Mouse (Mus musculus): ENCODE results near the gene Rhoh. TPM values are rescaled to one million over a fixed set of nuclear protein-coding genes. Genes with fewer than 3 reads are reported as not detected.

Gene Rhoh
- polyA plus RNA-seq, 1 experiment from 2014 or later = 0.52 TPM

GRCm38 (mm10) chr5:65883355-65883754 lies 22.3 kb downstream of the Rhoh start:
- H3K9me3 ChIP-seq = no peaks in the 10 kb centered on the region
- no peak overlapping the region for H3K27ac ChIP-seq
- no peak overlapping the region for H3K4me3 ChIP-seq
- 51% methylated on average over 5 of the region's 5 CpGs for WGBS
- H3K27me3 ChIP-seq (ENCODE audit: insufficient read depth, poor library complexity, severe bottlenecking) = no peaks in the 10 kb centered on the region
- no peaks in the 10 kb centered on the region for H3K36me3 ChIP-seq
- no peak for DNase-seq (ENCODE audit: low spot score)
- peaks cover 17% of the 10 kb centered on the region; the same call in 1 of the 2 replicates for H3K4me1 ChIP-seq (replicated peaks)

GRCm38 (mm10) chr5:65885699-65886443 lies 24.9 kb downstream of the Rhoh start:
- Histone ChIP-seq H3K9me3 (no peaks in the 10 kb centered on the region), H3K36me3 (no peaks in the 10 kb centered on the region), H3K4me1 (replicated peaks) (peaks cover 21% of the 10 kb centered on the region), H3K4me3 (no peak overlapping the region), H3K27ac (no peak overlapping the region), H3K27me3 (ENCODE audit: insufficient read depth, poor library complexity, severe bottlenecking) (0 out of 2 replicates have a peak, but pooled peaks cover 3% of the 10 kb centered on the region)
- WGBS = 57% methylated on average over 15 of the region's 15 CpGs
- no peak for DNase-seq (ENCODE audit: low spot score)

GRCm38 (mm10) chr5:65888102-65888501 lies 27.1 kb downstream of the Rhoh start:
- 93% methylated on average over 5 of the region's 5 CpGs for WGBS
- Histone ChIP-seq H3K4me1 (replicated peaks) (peaks cover 14% of the 10 kb centered on the region), H3K27me3 (ENCODE audit: insufficient read depth, poor library complexity, severe bottlenecking) (0 out of 2 replicates have a peak, but pooled peaks cover 3% of the 10 kb centered on the region)

GRCm38 (mm10) chr5:65888998-65889397 lies 28.0 kb downstream of the Rhoh start:
- H3K4me3 ChIP-seq = no peak overlapping the region
- peaks cover 14% of the 10 kb centered on the region for H3K4me1 ChIP-seq (replicated peaks)
- H3K27ac ChIP-seq = no peak overlapping the region
- H3K27me3 ChIP-seq (ENCODE audit: insufficient read depth, poor library complexity, severe bottlenecking) = 0 out of 2 replicates have a peak, but pooled peaks cover 3% of the 10 kb centered on the region
- H3K9me3 ChIP-seq = no peaks in the 10 kb centered on the region
- no peaks in the 10 kb centered on the region for H3K36me3 ChIP-seq
- no peak for DNase-seq (ENCODE audit: low spot score)
- WGBS = 68% methylated on average over 5 of the region's 5 CpGs

More at GRCm38 (mm10) chr5:65888102-65888501, 27.1 kb downstream of the Rhoh start:
- Histone ChIP-seq H3K4me3 (no peak overlapping the region), H3K27ac (no peak overlapping the region), H3K36me3 (no peaks in the 10 kb centered on the region), H3K9me3 (no peaks in the 10 kb centered on the region)
- DNase-seq (ENCODE audit: low spot score) = no peak

GRCm38 (mm10) chr5:65891251-65891826 lies 30.3 kb downstream of the Rhoh start:
- Histone ChIP-seq H3K36me3 (no peaks in the 10 kb centered on the region), H3K27ac (no peak overlapping the region), H3K4me1 (replicated peaks) (peaks cover 3% of the 10 kb centered on the region; the same call in 1 of the 2 replicates), H3K9me3 (no peaks in the 10 kb centered on the region), H3K27me3 (ENCODE audit: insufficient read depth, poor library complexity, severe bottlenecking) (0 out of 2 replicates have a peak, but pooled peaks cover 3% of the 10 kb centered on the region), H3K4me3 (no peak overlapping the region)
- DNase-seq (ENCODE audit: low spot score) = no peak
- 82% methylated on average over 14 of the region's 14 CpGs for WGBS

GRCm38 (mm10) chr5:65895121-65895692 lies 34.2 kb downstream of the Rhoh start:
- Histone ChIP-seq H3K27me3 (ENCODE audit: insufficient read depth, poor library complexity, severe bottlenecking) (no peaks in the 10 kb centered on the region), H3K27ac (no peak overlapping the region), H3K4me1 (replicated peaks) (no peaks in the 10 kb centered on the region), H3K9me3 (no peaks in the 10 kb centered on the region), H3K36me3 (no peaks in the 10 kb centered on the region), H3K4me3 (no peak overlapping the region)
- no peak for DNase-seq (ENCODE audit: low spot score)
- 86% methylated on average over 6 of the region's 6 CpGs for WGBS

GRCm38 (mm10) chr5:65895764-65896163 lies 34.8 kb downstream of the Rhoh start:
- WGBS = 86% methylated on average over 7 of the region's 7 CpGs
- Histone ChIP-seq H3K4me3 (no peak overlapping the region), H3K4me1 (replicated peaks) (0 out of 2 replicates have a peak, but pooled peaks cover 1% of the 10 kb centered on the region), H3K27ac (no peak overlapping the region), H3K36me3 (no peaks in the 10 kb centered on the region), H3K9me3 (no peaks in the 10 kb centered on the region), H3K27me3 (ENCODE audit: insufficient read depth, poor library complexity, severe bottlenecking) (no peaks in the 10 kb centered on the region)
- DNase-seq (ENCODE audit: low spot score) = no peak

GRCm38 (mm10) chr5:65897731-65898130 lies 36.7 kb downstream of the Rhoh start:
- H3K4me3 ChIP-seq = no peak overlapping the region
- no peak for DNase-seq (ENCODE audit: low spot score)
- 0 out of 2 replicates have a peak, but pooled peaks cover 3% of the 10 kb centered on the region for H3K4me1 ChIP-seq (replicated peaks)
- H3K36me3 ChIP-seq = no peaks in the 10 kb centered on the region
- no peaks in the 10 kb centered on the region for H3K27me3 ChIP-seq (ENCODE audit: insufficient read depth, poor library complexity, severe bottlenecking)
- WGBS = 91% methylated on average over 2 of the region's 2 CpGs
- no peak overlapping the region for H3K27ac ChIP-seq
- peaks cover 2% of the 10 kb centered on the region for H3K9me3 ChIP-seq

GRCm38 (mm10) chr5:65898683-65899082 lies 37.7 kb downstream of the Rhoh start:
- H3K4me1 ChIP-seq (replicated peaks) = 0 out of 2 replicates have a peak, but pooled peaks cover 3% of the 10 kb centered on the region
- no peak overlapping the region for H3K4me3 ChIP-seq
- WGBS = 87% methylated on average over 3 of the region's 3 CpGs
- DNase-seq (ENCODE audit: low spot score) = no peak
- no peaks in the 10 kb centered on the region for H3K36me3 ChIP-seq
- peaks cover 11% of the 10 kb centered on the region for H3K9me3 ChIP-seq
- H3K27ac ChIP-seq = no peak overlapping the region
- H3K27me3 ChIP-seq (ENCODE audit: insufficient read depth, poor library complexity, severe bottlenecking) = no peaks in the 10 kb centered on the region

GRCm38 (mm10) chr5:65900113-65900512 lies 39.1 kb downstream of the Rhoh start:
- no peak overlapping the region for H3K4me3 ChIP-seq
- H3K9me3 ChIP-seq = peaks cover 25% of the 10 kb centered on the region
- H3K27me3 ChIP-seq (ENCODE audit: insufficient read depth, poor library complexity, severe bottlenecking) = no peaks in the 10 kb centered on the region
- 87% methylated on average over 6 of the region's 6 CpGs for WGBS
- H3K4me1 ChIP-seq (replicated peaks) = 0 out of 2 replicates have a peak, but pooled peaks cover 3% of the 10 kb centered on the region
- DNase-seq (ENCODE audit: low spot score) = no peak
- no peaks in the 10 kb centered on the region for H3K36me3 ChIP-seq
- H3K27ac ChIP-seq = no peak overlapping the region

- DNase-seq (ENCODE audit: low spot score) = no peak
- no peaks in the 10 kb centered on the region for H3K27me3 ChIP-seq (ENCODE audit: insufficient read depth, poor library complexity, severe bottlenecking)
- peaks cover 26% of the 10 kb centered on the region for H3K9me3 ChIP-seq
- H3K4me1 ChIP-seq (replicated peaks) = 0 out of 2 replicates have a peak, but pooled peaks cover 3% of the 10 kb centered on the region
- H3K27ac ChIP-seq = no peak overlapping the region
- WGBS = 69% methylated on average over 7 of the region's 7 CpGs
- no peak overlapping the region for H3K4me3 ChIP-seq
- no peaks in the 10 kb centered on the region for H3K36me3 ChIP-seq
Measured at GRCm38 (mm10) chr5:65900862-65901265, 39.9 kb downstream of the Rhoh start.

- H3K36me3 ChIP-seq = no peaks in the 10 kb centered on the region
- no peak for DNase-seq (ENCODE audit: low spot score)
- 0 out of 2 replicates have a peak, but pooled peaks cover 3% of the 10 kb centered on the region for H3K4me1 ChIP-seq (replicated peaks)
- H3K4me3 ChIP-seq = no peak overlapping the region
- H3K27ac ChIP-seq = no peak overlapping the region
- 94% methylated on average over 10 of the region's 10 CpGs for WGBS
- H3K9me3 ChIP-seq = peaks cover 32% of the 10 kb centered on the region
- H3K27me3 ChIP-seq (ENCODE audit: insufficient read depth, poor library complexity, severe bottlenecking) = no peaks in the 10 kb centered on the region
Measured at GRCm38 (mm10) chr5:65901868-65902418, 40.9 kb downstream of the Rhoh start.

Measured in hindbrain, embryonic 10.5 days (tissue).